Mouse (Mus musculus) stomach, postnatal 0 days (tissue): ENCODE measurements at regions not wholly inside any gene's neighbourhood (a gene's known extent, or its start where the extent isn't known, plus 50 kb on each side); places are given as distances from the start of the nearest gene placed in this dataset.

Experiments
- CTCF ChIP-seq: IDR thresholded peaks from 2 replicates; pipeline ENCODE4 v1.5.1; 2016; ENCODE audit warnings: antibody characterized with exemption, low read depth, mild to moderate bottlenecking, moderate library complexity
- EP300 ChIP-seq: optimal IDR thresholded peaks from 2 replicates; pipeline ENCODE3; 2016; ENCODE audit warnings: antibody characterized with exemption

GRCm38 (mm10) chr5:148691486-148691885, 138.9 kb upstream of the Ubl3 start:
- TF ChIP-seq CTCF (no peak), EP300 (no peak)
